Mouse (Mus musculus) C2C12 (cell line): ENCODE data around the gene Csdc2.
"Not testable (repeated sequence)": the region's sequence is repeated elsewhere in the genome, so short reads cannot be mapped to it uniquely, and the experiment has no call there.

Experiments used
- CEBPB ChIP-seq: IDR thresholded peaks from one replicate; pipeline ENCODE4 v1.6.1; 2011; ENCODE audit warnings: low read depth, mild to moderate bottlenecking, control low read depth, moderate library complexity
- CTCF ChIP-seq: IDR thresholded peaks from one replicate; pipeline ENCODE4 v1.5.1; 2011; ENCODE audit not compliant: control insufficient read depth, insufficient read depth, insufficient read length
- FOSL1 ChIP-seq: IDR thresholded peaks from one replicate; pipeline ENCODE4 v1.8.0; 2011; ENCODE audit warnings: mild to moderate bottlenecking, low read length; ENCODE audit not compliant: poor library complexity, insufficient read depth, severe bottlenecking
- MAX ChIP-seq: IDR thresholded peaks from one replicate; pipeline ENCODE4 v1.6.1; 2011; ENCODE audit warnings: mild to moderate bottlenecking, control low read depth
- MYOD1 ChIP-seq: IDR thresholded peaks from one replicate; pipeline ENCODE4 v1.6.1; 2011; ENCODE audit warnings: low read depth; ENCODE audit not compliant: control insufficient read depth, insufficient read length
- MYOG ChIP-seq: IDR thresholded peaks from one replicate; pipeline ENCODE4 v1.6.1; 2011; ENCODE audit not compliant: control insufficient read depth, insufficient read length; ENCODE audit errors: extremely low read depth
- USF1 ChIP-seq: IDR thresholded peaks from one replicate; pipeline ENCODE4 v1.6.1; 2011; ENCODE audit warnings: low read depth, mild to moderate bottlenecking, control low read depth, moderate library complexity

- not testable (repeated sequence) for TF ChIP-seq CTCF, FOSL1, MAX, MYOD1, CEBPB, MYOG, USF1
Measured at GRCm38 (mm10) chr15:81908767-81909166, 27.8 kb upstream of the Csdc2 start.
